ENCODE assay signal across 41 mouse cellular contexts in genomic region chr2:3387105-3387860, GRCm38 (mm10). TPM values are rescaled to one million over a fixed set of nuclear protein-coding genes. Genes with fewer than 3 reads are reported as not detected.
"Had no signal": no experiment of that assay in that cellular context is flagged by ENCODE, and none has a peak within 500 bp of the region (broad histone marks: within the 10 kb centered on the region; RNA-seq: fewer than 3 reads in every experiment).

No protein-coding gene starts in this region.

- H3K4me3 ChIP-seq: heart, embryonic 10.5 days; heart, embryonic 13.5 days; heart, embryonic 15.5 days; hindbrain, embryonic 10.5 days; hindbrain, embryonic 12.5 days; hindbrain, embryonic 13.5 days; hindbrain, embryonic 15.5 days; intestine, embryonic 15.5 days; kidney, embryonic 15.5 days; layer of hippocampus, adult 2 months; left cerebral cortex, adult 2 months had no signal

- H3K27me3 ChIP-seq: heart, embryonic 13.5 days; heart, embryonic 15.5 days; hindbrain, embryonic 12.5 days; hindbrain, embryonic 13.5 days; hindbrain, embryonic 15.5 days; intestine, embryonic 15.5 days; kidney, embryonic 15.5 days had no signal

- ATAC-seq: hindbrain, embryonic 16.5 days; hindbrain, postnatal 0 days; inflammation-experienced regulatory T-cells, adult 6 months; intestine, embryonic 15.5 days; intestine, embryonic 16.5 days; intestine, postnatal 0 days had no signal

- H3K4me2 ChIP-seq: heart, embryonic 11.5 days; heart, embryonic 13.5 days; heart, embryonic 15.5 days; hindbrain, embryonic 12.5 days; hindbrain, embryonic 13.5 days; hindbrain, embryonic 14.5 days; hindbrain, embryonic 15.5 days; intestine, embryonic 15.5 days; kidney, embryonic 15.5 days had no signal

- H3K9ac ChIP-seq: heart, embryonic 13.5 days; heart, embryonic 15.5 days; hindbrain, embryonic 12.5 days; hindbrain, embryonic 13.5 days; hindbrain, embryonic 14.5 days; hindbrain, embryonic 15.5 days; intestine, embryonic 15.5 days; kidney, embryonic 15.5 days had no signal

- H3K4me1 ChIP-seq: heart, embryonic 10.5 days; heart, embryonic 13.5 days; heart, embryonic 15.5 days; hindbrain, embryonic 10.5 days; hindbrain, embryonic 12.5 days; hindbrain, embryonic 13.5 days; hindbrain, embryonic 15.5 days; intestine, embryonic 15.5 days; kidney, embryonic 15.5 days had no signal

- H3K36me3 ChIP-seq: heart, embryonic 10.5 days; heart, embryonic 13.5 days; heart, embryonic 15.5 days; hindbrain, embryonic 10.5 days; hindbrain, embryonic 12.5 days; hindbrain, embryonic 13.5 days; hindbrain, embryonic 15.5 days; intestine, embryonic 15.5 days; kidney, embryonic 15.5 days had no signal

- H3K9me3 ChIP-seq: heart, embryonic 10.5 days; heart, embryonic 13.5 days; heart, embryonic 15.5 days; hindbrain, embryonic 10.5 days; hindbrain, embryonic 12.5 days; hindbrain, embryonic 13.5 days; hindbrain, embryonic 15.5 days; intestine, embryonic 15.5 days; kidney, embryonic 15.5 days had no signal

- DNase-seq: heart, postnatal 10 days; heart, postnatal 14 days; heart, postnatal 36 days; heart, postnatal 4 days; kidney, adult 11 months; kidney, adult 2 months; kidney, adult 8-10 months; kidney, adult 9 months; kidney, postnatal 10 days; kidney, postnatal 14 days; kidney, postnatal 25 days; kidney, postnatal 36 days; kidney, postnatal 4 days; layer of hippocampus, adult 9-11 months; layer of hippocampus, postnatal 36 days had no signal

- H3K27ac ChIP-seq: heart, embryonic 10.5 days; heart, embryonic 13.5 days; heart, embryonic 15.5 days; hindbrain, embryonic 10.5 days; hindbrain, embryonic 12.5 days; hindbrain, embryonic 13.5 days; hindbrain, embryonic 14.5 days; hindbrain, embryonic 15.5 days; hindbrain, postnatal 0 days; intestine, embryonic 15.5 days; kidney, embryonic 15.5 days; kidney, postnatal 0 days; layer of hippocampus, adult 2 months; left cerebral cortex, adult 2 months had no signal

RNA-seq across cellular contexts. Expression of gene Olah, which starts 9.7 kb away (rescaled TPM):
- polyA plus RNA-seq: heart, embryonic 10.5 days; heart, embryonic 11.5 days; heart, embryonic 13.5 days; heart, embryonic 14.5 days; heart, embryonic 15.5 days; heart, embryonic 16.5 days; heart, postnatal 0 days; hindbrain, embryonic 10.5 days; hindbrain, embryonic 12.5 days; hindbrain, embryonic 13.5 days; hindbrain, embryonic 14.5 days; hindbrain, embryonic 15.5 days; hindbrain, postnatal 0 days; inflammation-experienced regulatory T-cells, adult 6 months; intestine, embryonic 14.5 days; intestine, embryonic 15.5 days; intestine, embryonic 16.5 days; kidney, adult 2 months; kidney, embryonic 14.5 days; kidney, embryonic 15.5 days; kidney, embryonic 16.5 days; kidney, postnatal 0 days; large intestine, adult 2 months had no signal

RNA-seq across cellular contexts. Expression of gene Meig1, which starts 35.2 kb away (rescaled TPM):
- polyA plus RNA-seq: heart, embryonic 10.5 days; heart, embryonic 11.5 days; heart, embryonic 13.5 days; heart, embryonic 14.5 days; inflammation-experienced regulatory T-cells, adult 6 months; intestine, embryonic 14.5 days; intestine, embryonic 15.5 days; kidney, embryonic 14.5 days; kidney, embryonic 15.5 days; large intestine, adult 2 months had no signal

RNA-seq across cellular contexts. Expression of gene Acbd7, which starts 51.3 kb away (rescaled TPM):
- polyA plus RNA-seq: hindbrain, embryonic 10.5 days; inflammation-experienced regulatory T-cells, adult 6 months; kidney, adult 2 months; large intestine, adult 2 months had no signal
